Mouse (Mus musculus) intestine, postnatal 0 days (tissue): Measurements from ENCODE around the gene Rmnd1. TPM values are rescaled to one million over a fixed set of nuclear protein-coding genes. Genes with fewer than 3 reads are reported as not detected.

Experiments
- ATAC-seq: fragments of 200-750 bp; cut with Nextera tagmentation; 2 replicates; pipeline ENCODE4 v1.8.0; 2017; ENCODE audit warnings: mild to moderate bottlenecking, moderate TSS enrichment, moderate library complexity
- H3K27ac ChIP-seq: fragments of 300-500 bp; sonication (generic); 2 replicates; pipeline ENCODE4 v1.5.1; 2014; ENCODE audit warnings: mild to moderate bottlenecking, low read depth, low read length, moderate library complexity
- H3K27me3 ChIP-seq: fragments of 300-500 bp; sonication (generic); replicated peaks from 2 replicates; pipeline ENCODE4 v1.6.1; 2014; ENCODE audit warnings: low read length, mixed read lengths; ENCODE audit not compliant: control insufficient read depth, insufficient read depth
- H3K36me3 ChIP-seq: fragments of 300-500 bp; sonication (generic); 2 replicates; pipeline ENCODE4 v1.6.1; 2014; ENCODE audit warnings: mild to moderate bottlenecking, moderate library complexity; ENCODE audit not compliant: control insufficient read depth, insufficient read depth
- H3K4me1 ChIP-seq: fragments of 300-500 bp; sonication (generic); replicated peaks from 2 replicates; pipeline ENCODE4 v1.6.1; 2014; ENCODE audit warnings: antibody characterized with exemption, low read length, mixed read lengths; ENCODE audit not compliant: control insufficient read depth, insufficient read depth
- H3K4me2 ChIP-seq: fragments of 300-500 bp; sonication (generic); replicated peaks from 2 replicates; pipeline ENCODE4 v1.6.1; 2014; ENCODE audit warnings: low read depth, mild to moderate bottlenecking, moderate library complexity
- H3K4me3 ChIP-seq: fragments of 300-500 bp; sonication (generic); 2 replicates; pipeline ENCODE4 v1.5.1; 2014; ENCODE audit warnings: low read depth, low read length
- H3K9ac ChIP-seq: fragments of 300-500 bp; sonication (generic); 2 replicates; pipeline ENCODE4 v1.6.1; 2014; ENCODE audit warnings: mild to moderate bottlenecking, low read depth, low read length
- H3K9me3 ChIP-seq: fragments of 300-500 bp; sonication (generic); 2 replicates; pipeline ENCODE4 v1.6.1; 2016; ENCODE audit warnings: mixed run types; ENCODE audit not compliant: control insufficient read depth
- CTCF ChIP-seq: sonication (generic); IDR thresholded peaks from 2 replicates; pipeline ENCODE4 v1.5.1; 2016; ENCODE audit warnings: low read depth, mild to moderate bottlenecking, control low read depth, antibody characterized with exemption, moderate library complexity
- WGBS: fragments of 180-500 bp; shearing (Covaris S2); extraction: QIAGEN DNeasy Blood & Tissue Kit; methylation state at CpG from one replicate; pipeline ENCODE4 v1.1.7; 2014; 5-methylcytosine and 5-hydroxymethylcytosine counted together
- polyA plus RNA-seq: library from polyadenylated mRNA; unstranded; fragments of >200 nt; fragmentation: Nextera tagmentation; extraction: Ambion mirVana; gene quantifications from 2 replicates; pipeline ENCODE4 v1.2.1, GENCODE M21; 2015

Rmnd1 gene
- polyA plus RNA-seq, 1 experiment from 2014 or later, result 26.8 TPM

DNA sequence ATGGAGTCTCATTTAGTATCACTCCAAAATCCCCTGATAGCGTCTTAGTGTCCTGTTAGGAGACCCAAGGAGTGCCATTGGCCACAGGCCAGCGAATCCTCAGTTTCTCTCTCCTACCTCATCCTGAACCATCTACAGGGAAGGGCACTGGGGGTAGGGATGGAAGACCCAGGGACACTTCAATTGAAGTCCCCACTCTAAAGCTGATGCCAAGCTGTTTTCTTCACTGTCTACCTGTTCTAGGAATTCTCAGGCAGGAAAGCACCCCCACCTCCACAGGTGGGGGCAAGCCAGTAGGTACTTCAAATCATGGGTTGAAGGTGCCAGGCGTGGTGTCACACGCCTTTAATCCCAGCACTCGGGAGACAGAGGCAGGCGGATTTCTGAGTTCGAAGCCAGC is 47.9 kb downstream of the Rmnd1 start:
- Histone ChIP-seq H3K4me3 (no peak overlapping the region), H3K36me3 (no peaks in the 10 kb centered on the region), H3K9ac (no peak overlapping the region), H3K4me1 (no peaks in the 10 kb centered on the region; the same call in 1 of the 2 replicates), H3K4me2 (no peak overlapping the region), H3K27me3 (no peaks in the 10 kb centered on the region), H3K9me3 (no peaks in the 10 kb centered on the region), H3K27ac (no peak overlapping the region)
- no peak for ATAC-seq
- 91% methylated on average over 7 of the region's 7 CpGs for WGBS
- no peak for TF ChIP-seq CTCF

GRCm38 (mm10) chr10:4380748-4381147 is 51.4 kb downstream of the Rmnd1 start:
- Histone ChIP-seq H3K4me2 (no peak overlapping the region), H3K27ac (no peak overlapping the region), H3K9ac (no peak overlapping the region), H3K4me3 (no peak overlapping the region), H3K27me3 (no peaks in the 10 kb centered on the region), H3K9me3 (no peaks in the 10 kb centered on the region), H3K36me3 (no peaks in the 10 kb centered on the region), H3K4me1 (no peaks in the 10 kb centered on the region)
- ATAC-seq, result no peak
- WGBS, result 80% methylated on average over 5 of the region's 5 CpGs
- TF ChIP-seq CTCF, result no peak

DNA sequence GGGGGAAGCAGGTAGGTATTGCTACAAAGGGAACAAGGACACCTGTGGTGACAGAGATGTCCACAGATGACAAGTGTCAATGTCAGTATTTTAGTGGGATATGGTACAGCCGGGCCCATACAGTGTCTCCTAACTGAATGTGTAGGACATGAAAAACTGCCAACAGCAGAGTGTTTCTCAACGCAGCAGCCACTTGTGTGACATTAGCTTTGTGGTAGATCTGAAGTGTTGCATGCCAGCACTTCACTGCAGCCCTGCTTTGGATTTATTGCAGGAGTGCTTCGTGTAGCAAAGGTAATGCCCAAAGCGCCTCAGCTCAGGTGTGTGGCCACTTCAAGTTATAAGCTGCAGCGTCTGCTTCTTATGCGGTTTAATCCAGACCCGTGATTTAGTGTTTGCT is 55.3 kb downstream of the Rmnd1 start:
- H3K27me3 ChIP-seq, result no peaks in the 10 kb centered on the region
- no peak for TF ChIP-seq CTCF
- no peak overlapping the region for H3K9ac ChIP-seq
- no peak overlapping the region for H3K27ac ChIP-seq
- H3K36me3 ChIP-seq, result peaks cover 14% of the 10 kb centered on the region
- H3K4me1 ChIP-seq, result no peaks in the 10 kb centered on the region
- H3K4me2 ChIP-seq, result no peak overlapping the region
- 74% methylated on average over 7 of the region's 7 CpGs for WGBS
- H3K4me3 ChIP-seq, result no peak overlapping the region
- H3K9me3 ChIP-seq, result no peaks in the 10 kb centered on the region
- no peak for ATAC-seq

- H3K27me3 ChIP-seq, result no peaks in the 10 kb centered on the region
- no peak overlapping the region for H3K9ac ChIP-seq
- H3K4me1 ChIP-seq, result no peaks in the 10 kb centered on the region
- no peak overlapping the region for H3K4me3 ChIP-seq
- WGBS, result 60% methylated on average over 7 of the region's 7 CpGs
- no peak overlapping the region for H3K27ac ChIP-seq
- H3K9me3 ChIP-seq, result no peaks in the 10 kb centered on the region
- H3K36me3 ChIP-seq, result peaks cover 19% of the 10 kb centered on the region
- TF ChIP-seq CTCF, result no peak
- no peak overlapping the region for H3K4me2 ChIP-seq
- no peak for ATAC-seq
These were observed 55.7 kb downstream of the Rmnd1 start for GRCm38 (mm10) chr10:4376461-4376860.

GRCm38 (mm10) chr10:4375267-4375666 is 56.9 kb downstream of the Rmnd1 start:
- Histone ChIP-seq H3K4me1 (no peaks in the 10 kb centered on the region), H3K4me2 (no peak overlapping the region), H3K4me3 (no peak overlapping the region), H3K9ac (0 out of 2 replicates have a peak overlapping the region, but pooled peaks have one; percentile 7), H3K9me3 (no peaks in the 10 kb centered on the region), H3K27me3 (no peaks in the 10 kb centered on the region), H3K36me3 (peaks cover 21% of the 10 kb centered on the region), H3K27ac (no peak overlapping the region)
- ATAC-seq, result no peak
- 78% methylated on average over 7 of the region's 7 CpGs for WGBS
- no peak for TF ChIP-seq CTCF

DNA sequence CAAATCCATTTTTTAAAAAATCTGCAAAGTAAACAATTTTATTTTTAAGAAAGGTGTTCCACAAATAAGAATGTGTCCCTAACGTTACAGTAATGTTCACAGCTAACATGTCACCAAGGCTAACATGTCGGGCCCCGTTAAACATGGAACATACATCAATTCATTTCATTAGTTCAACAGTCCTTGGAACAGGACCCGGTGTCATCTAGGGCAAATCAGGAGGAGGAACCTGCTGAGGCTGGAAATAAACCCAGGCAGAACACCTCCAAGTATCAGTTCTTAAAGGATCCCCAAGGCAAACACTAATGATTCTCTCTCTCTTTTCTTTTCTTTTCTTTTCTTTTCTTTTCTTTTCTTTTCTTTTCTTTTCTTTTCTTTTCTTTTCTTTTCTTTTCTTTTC is 57.5 kb downstream of the Rmnd1 start:
- H3K36me3 ChIP-seq, result peaks cover 21% of the 10 kb centered on the region
- no peak overlapping the region for H3K9ac ChIP-seq
- H3K4me3 ChIP-seq, result no peak overlapping the region
- H3K4me1 ChIP-seq, result no peaks in the 10 kb centered on the region
- WGBS, result 88% methylated on average over 4 of the region's 4 CpGs
- no peak for TF ChIP-seq CTCF
- no peaks in the 10 kb centered on the region for H3K9me3 ChIP-seq
- ATAC-seq, result no peak
- H3K4me2 ChIP-seq, result no peak overlapping the region
- no peaks in the 10 kb centered on the region for H3K27me3 ChIP-seq
- H3K27ac ChIP-seq, result no peak overlapping the region

DNA sequence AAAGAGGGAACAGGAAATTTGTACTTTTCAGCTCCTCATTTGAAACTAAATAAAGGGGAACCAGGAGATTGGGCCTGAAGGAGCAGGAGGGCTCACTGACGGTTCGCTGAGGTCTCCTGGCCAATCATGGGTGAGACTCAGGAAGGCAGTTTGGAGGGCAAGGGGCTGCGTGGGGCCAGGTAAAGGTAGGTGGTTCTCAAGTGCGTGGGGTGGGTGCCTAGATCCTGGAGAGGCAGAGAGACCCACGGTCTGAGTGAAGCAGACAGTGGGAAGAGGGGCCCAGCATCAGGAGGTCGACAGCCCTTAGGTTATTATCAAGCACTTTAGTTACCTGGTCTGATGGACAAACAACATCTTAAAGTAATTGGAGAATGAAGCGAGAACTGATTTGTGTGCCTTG is 57.9 kb downstream of the Rmnd1 start:
- Histone ChIP-seq H3K4me3 (no peak overlapping the region), H3K4me2 (no peak overlapping the region), H3K36me3 (peaks cover 22% of the 10 kb centered on the region), H3K27ac (no peak overlapping the region), H3K4me1 (no peaks in the 10 kb centered on the region), H3K9me3 (no peaks in the 10 kb centered on the region), H3K27me3 (no peaks in the 10 kb centered on the region), H3K9ac (no peak overlapping the region)
- TF ChIP-seq CTCF, result no peak
- no peak for ATAC-seq
- 93% methylated on average over 7 of the region's 7 CpGs for WGBS
